Mouse (Mus musculus) layer of hippocampus, postnatal 25 days (tissue): ENCODE measurements around the gene Spsb2. TPM values are rescaled to one million over a fixed set of nuclear protein-coding genes. Genes with fewer than 3 reads are reported as not detected.
"Not testable (repeated sequence)": the region's sequence is repeated elsewhere in the genome, so short reads cannot be mapped to it uniquely, and the experiment has no call there.

ENCODE experiments used
- DNase-seq, 2 experiments: peaks; one replicate each; pipeline ENCODE4 v3.0.0; 2022; ENCODE audit warnings: mixed read lengths in 2 of 2, low spot score in 1 of 2; ENCODE audit errors: extremely low spot score in 1 of 2
- total RNA-seq, 2 experiments: library from RNA; stranded (reverse); gene quantifications; 2 replicates each; pipeline ENCODE4 v1.2.3; 2021

Gene Spsb2
- total RNA-seq, 2 experiments from 2014 or later: 4.5 to 6.0 TPM

- DNase-seq: no peak
These were observed 6.7 kb downstream of the Spsb2 start for GRCm38 (mm10) chr6:124814858-124815774.

GRCm38 (mm10) chr6:124816611-124817010 is 8.2 kb downstream of the Spsb2 start:
- no peak for DNase-seq

GRCm38 (mm10) chr6:124817125-124817524 is 8.7 kb downstream of the Spsb2 start:
- DNase-seq: no peak

- no peak for DNase-seq
These were observed 9.1 kb downstream of the Spsb2 start for GRCm38 (mm10) chr6:124817563-124817962.

GRCm38 (mm10) chr6:124817971-124818370 is 9.5 kb downstream of the Spsb2 start:
- DNase-seq: no peak

- no peak for DNase-seq
These were observed 12.4 kb downstream of the Spsb2 start for GRCm38 (mm10) chr6:124820891-124821290.

GRCm38 (mm10) chr6:124822049-124822448 is 13.6 kb downstream of the Spsb2 start:
- no peak for DNase-seq

GRCm38 (mm10) chr6:124828101-124828592 is 19.7 kb downstream of the Spsb2 start:
- no peak for DNase-seq

- DNase-seq: peak; percentile 86 to 97
These were observed 20.7 kb downstream of the Spsb2 start, which contains the start of the genes Usp5 and Cdca3 for GRCm38 (mm10) chr6:124828868-124829798. Gene Usp5, minus strand, starts transcription at chr6:124829484. Gene Cdca3, plus strand, starts transcription at chr6:124829547.

- DNase-seq: peak; percentile 69 to 82
These were observed 21.6 kb downstream of the Spsb2 start for GRCm38 (mm10) chr6:124829799-124830700.

- not testable (repeated sequence) for DNase-seq
These were observed 22.7 kb downstream of the Spsb2 start for GRCm38 (mm10) chr6:124831199-124831598.

GRCm38 (mm10) chr6:124831649-124832048 is 23.2 kb downstream of the Spsb2 start:
- no peak for DNase-seq

- DNase-seq: no peak
These were observed 26.1 kb downstream of the Spsb2 start for GRCm38 (mm10) chr6:124834512-124835081.

GRCm38 (mm10) chr6:124835531-124835930 is 27.1 kb downstream of the Spsb2 start:
- DNase-seq: no peak

- DNase-seq: no peak
These were observed 27.9 kb downstream of the Spsb2 start for GRCm38 (mm10) chr6:124836411-124836810.

- no peak for DNase-seq
These were observed 31.3 kb downstream of the Spsb2 start for GRCm38 (mm10) chr6:124839805-124840204.

GRCm38 (mm10) chr6:124840241-124841167 is 32.0 kb downstream of the Spsb2 start, which contains the start of gene Gnb3:
Gene Gnb3, minus strand, starts transcription at chr6:124840275.
- no peak for DNase-seq

GRCm38 (mm10) chr6:124847305-124847704 is 38.8 kb downstream of the Spsb2 start:
- DNase-seq: peak; percentile 97 to 100
